Mouse (Mus musculus) liver, postnatal 0 days (tissue): ENCODE measurements around the gene Tspan18. TPM values are rescaled to one million over a fixed set of nuclear protein-coding genes. Genes with fewer than 3 reads are reported as not detected.

Experiments
- ATAC-seq: fragments of 200-750 bp; cut with Nextera tagmentation; 2 replicates; pipeline ENCODE4 v1.8.0; 2017; ENCODE audit warnings: mild to moderate bottlenecking, moderate library complexity
- DNase-seq: peaks from one replicate; pipeline ENCODE4 v3.0.0-alpha.2; 2016
- H3K27ac ChIP-seq: fragments of 300-500 bp; sonication (generic); 2 replicates; pipeline ENCODE4 v1.5.1; 2014; ENCODE audit warnings: antibody characterized with exemption, moderate library complexity, mild to moderate bottlenecking, low read depth
- H3K27me3 ChIP-seq: fragments of 300-500 bp; sonication (generic); 2 replicates; pipeline ENCODE4 v1.6.1; 2014; ENCODE audit warnings: low read length, control low read depth, mixed read lengths; ENCODE audit not compliant: insufficient read depth
- H3K36me3 ChIP-seq: fragments of 300-500 bp; sonication (generic); replicated peaks from 2 replicates; pipeline ENCODE4 v1.6.1; 2014; ENCODE audit warnings: mild to moderate bottlenecking, control low read depth, low read length, moderate library complexity, mixed read lengths; ENCODE audit not compliant: insufficient read depth
- H3K4me1 ChIP-seq: fragments of 300-500 bp; sonication (generic); 2 replicates; pipeline ENCODE4 v1.6.1; 2014; ENCODE audit warnings: antibody characterized with exemption, mild to moderate bottlenecking, control low read depth; ENCODE audit not compliant: insufficient read depth
- H3K4me2 ChIP-seq: fragments of 300-500 bp; sonication (generic); 2 replicates; pipeline ENCODE4 v1.6.1; 2014; ENCODE audit warnings: low read depth, mild to moderate bottlenecking, low read length, moderate library complexity, mixed read lengths
- H3K4me3 ChIP-seq: fragments of 300-500 bp; sonication (generic); 2 replicates; pipeline ENCODE4 v1.5.1; 2014; ENCODE audit warnings: low read depth, low read length
- H3K9ac ChIP-seq: fragments of 300-500 bp; sonication (generic); replicated peaks from 2 replicates; pipeline ENCODE4 v1.6.1; 2014; ENCODE audit warnings: mild to moderate bottlenecking, moderate library complexity
- H3K9me3 ChIP-seq: fragments of 300-500 bp; sonication (generic); 2 replicates; pipeline ENCODE4 v1.6.1; 2016; ENCODE audit warnings: mild to moderate bottlenecking, control low read depth, low read length, mixed read lengths
- CTCF ChIP-seq: sonication (generic); IDR thresholded peaks from 2 replicates; pipeline ENCODE4 v1.5.1; 2016; ENCODE audit warnings: antibody characterized with exemption, low read depth
- EP300 ChIP-seq: IDR thresholded peaks from 2 replicates; pipeline ENCODE4 v1.6.1; 2016; ENCODE audit warnings: antibody characterized with exemption, low read depth, mild to moderate bottlenecking
- WGBS: fragments of 180-500 bp; shearing (Covaris S2); extraction: QIAGEN DNeasy Blood & Tissue Kit; methylation state at CpG from one replicate; pipeline ENCODE4 v1.1.7; 2014; ENCODE audit not compliant: insufficient replicate concordance; 5-methylcytosine and 5-hydroxymethylcytosine counted together
- polyA plus RNA-seq: library from polyadenylated mRNA; unstranded; fragments of >200 nt; fragmentation: Nextera tagmentation; extraction: Ambion mirVana; gene quantifications from 2 replicates; pipeline ENCODE4 v1.2.1, GENCODE M21; 2015

Tspan18 gene
- polyA plus RNA-seq = 2.6 and 2.8 TPM in 2 replicates

GRCm38 (mm10) chr2:93333817-93334731, at the start of gene Tspan18:
Gene Tspan18, minus strand, starts transcription at chr2:93334505.
- no peaks in the 10 kb centered on the region for H3K9me3 ChIP-seq
- H3K27ac ChIP-seq = no peak within 1 kb of the TSS
- ATAC-seq = peak; percentile 83
- H3K27me3 ChIP-seq = peaks cover 30% of the 10 kb centered on the region
- H3K36me3 ChIP-seq = no peaks in the 10 kb centered on the region
- TF ChIP-seq EP300 (no peak), CTCF (no peak)
- peak within 1 kb of the TSS; percentile 99 for H3K4me2 ChIP-seq
- DNase-seq = peak; percentile 86
- H3K4me1 ChIP-seq = peaks cover 5% of the 10 kb centered on the region; the same call in 1 of the 2 replicates
- WGBS = 1% methylated on average over 86 of the region's 95 CpGs
- H3K9ac ChIP-seq = peak within 1 kb of the TSS; percentile 53
- peak within 1 kb of the TSS; percentile 64 for H3K4me3 ChIP-seq

GRCm38 (mm10) chr2:93383831-93384230, 49.5 kb upstream of the Tspan18 start:
- 83% methylated on average over 5 of the region's 5 CpGs for WGBS
- DNase-seq = no peak

DNA sequence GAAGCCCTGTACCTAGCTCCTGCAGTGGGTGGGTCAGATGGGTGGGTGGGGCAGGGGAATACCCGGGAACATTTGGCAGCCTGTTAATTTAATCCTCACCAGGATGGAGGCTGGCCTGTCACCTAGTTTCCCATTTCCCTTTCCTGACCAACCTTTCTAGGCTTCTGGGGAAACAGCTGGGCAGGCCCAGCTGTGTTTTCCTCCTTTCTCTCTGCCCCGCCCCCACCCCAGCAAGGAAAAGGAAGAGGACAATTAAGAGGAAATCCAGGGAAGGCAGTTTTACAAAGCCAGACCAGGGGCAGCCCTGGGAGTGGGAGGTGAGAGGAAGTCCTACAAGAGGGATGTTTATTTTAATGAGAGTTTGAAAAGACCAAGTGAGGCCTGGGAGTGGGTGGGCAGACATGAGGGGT, 46.4 kb upstream of the Tspan18 start:
- Histone ChIP-seq H3K9ac (no peak overlapping the region), H3K27ac (no peak overlapping the region), H3K9me3 (no peaks in the 10 kb centered on the region), H3K4me2 (no peak overlapping the region), H3K36me3 (no peaks in the 10 kb centered on the region), H3K4me1 (no peaks in the 10 kb centered on the region), H3K4me3 (no peak overlapping the region), H3K27me3 (no peaks in the 10 kb centered on the region)
- TF ChIP-seq EP300 (no peak), CTCF (no peak)
- no peak for DNase-seq
- ATAC-seq = no peak
- 38% methylated on average over 2 of the region's 2 CpGs for WGBS

More at GRCm38 (mm10) chr2:93383831-93384230, 49.5 kb upstream of the Tspan18 start:
- Histone ChIP-seq H3K27me3 (no peaks in the 10 kb centered on the region), H3K9ac (no peak overlapping the region), H3K4me1 (no peaks in the 10 kb centered on the region), H3K4me2 (no peak overlapping the region), H3K36me3 (no peaks in the 10 kb centered on the region), H3K27ac (no peak overlapping the region), H3K4me3 (no peak overlapping the region), H3K9me3 (no peaks in the 10 kb centered on the region)
- ATAC-seq = no peak
- no peak for TF ChIP-seq CTCF
- TF ChIP-seq EP300 = no peak

DNA sequence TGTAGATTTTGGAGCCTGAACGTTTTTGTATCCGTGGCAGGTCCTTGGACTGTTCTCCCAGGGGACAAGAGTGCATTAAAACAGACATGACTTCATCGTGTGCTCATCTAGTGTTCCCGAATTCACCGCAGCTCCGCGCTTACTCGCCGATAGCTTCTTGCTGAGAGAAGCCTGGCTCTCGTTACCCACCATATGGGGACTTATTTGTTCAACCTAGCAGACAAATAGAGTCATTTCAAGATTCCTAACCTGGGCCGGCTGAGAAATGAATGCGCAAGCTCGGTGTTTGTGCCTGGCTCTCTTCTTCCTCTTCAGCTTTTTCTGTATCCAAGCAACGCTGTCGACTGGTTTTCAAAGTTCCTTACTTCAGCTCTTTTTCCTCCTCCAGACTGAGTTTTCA, 43.5 kb upstream of the Tspan18 start:
- Histone ChIP-seq H3K36me3 (no peaks in the 10 kb centered on the region), H3K4me3 (no peak overlapping the region), H3K4me2 (no peak overlapping the region), H3K27ac (no peak overlapping the region), H3K27me3 (no peaks in the 10 kb centered on the region), H3K4me1 (no peaks in the 10 kb centered on the region), H3K9ac (no peak overlapping the region), H3K9me3 (no peaks in the 10 kb centered on the region)
- no peak for TF ChIP-seq EP300
- TF ChIP-seq CTCF = no peak
- DNase-seq (no peak), ATAC-seq (no peak)
- WGBS = 72% methylated on average over 15 of the region's 15 CpGs

- Histone ChIP-seq H3K4me3 (no peak overlapping the region), H3K27ac (no peak overlapping the region), H3K9me3 (no peaks in the 10 kb centered on the region), H3K27me3 (no peaks in the 10 kb centered on the region), H3K9ac (no peak overlapping the region), H3K36me3 (no peaks in the 10 kb centered on the region), H3K4me1 (no peaks in the 10 kb centered on the region), H3K4me2 (no peak overlapping the region)
- DNase-seq = no peak
- WGBS = 84% methylated on average over 3 of the region's 3 CpGs
- TF ChIP-seq EP300 (no peak), CTCF (no peak)
- ATAC-seq = no peak
These were observed 42.9 kb upstream of the Tspan18 start for GRCm38 (mm10) chr2:93377157-93377556.

DNA sequence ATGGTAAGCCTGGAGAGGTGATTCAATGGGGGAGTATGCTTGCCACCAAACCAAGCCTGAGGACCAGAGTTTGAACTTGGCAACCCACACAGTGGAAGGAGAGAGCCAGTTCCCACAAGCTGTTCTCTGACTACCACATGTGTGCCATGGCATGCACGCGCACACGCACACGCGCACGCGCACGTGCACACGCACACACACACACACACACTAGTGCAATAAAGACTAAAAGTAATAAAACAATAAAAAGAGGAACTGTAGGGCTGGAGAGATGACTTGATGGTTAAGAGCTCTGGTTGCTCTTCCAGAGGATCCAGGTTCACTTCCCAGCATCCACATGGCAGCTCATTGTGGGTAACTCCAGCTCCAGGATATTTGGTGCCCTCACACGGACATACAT, 38.6 kb upstream of the Tspan18 start:
- DNase-seq (no peak), ATAC-seq (no peak)
- Histone ChIP-seq H3K27me3 (no peaks in the 10 kb centered on the region), H3K27ac (no peak overlapping the region), H3K9me3 (no peaks in the 10 kb centered on the region), H3K4me2 (no peak overlapping the region), H3K9ac (no peak overlapping the region), H3K36me3 (no peaks in the 10 kb centered on the region), H3K4me3 (no peak overlapping the region), H3K4me1 (no peaks in the 10 kb centered on the region)
- TF ChIP-seq EP300 (no peak), CTCF (no peak)
- 88% methylated on average over 10 of the region's 10 CpGs for WGBS
